Mouse (Mus musculus): Measurements from ENCODE around the gene Crybg3.

The Crybg3 gene

GRCm38 (mm10) chr16:59600311-59601251, at the start of gene Crybg3:
Gene Crybg3 (minus strand): TSS chr16:59600979.
- peak; percentile 8 for DNase-seq (ENCODE audit: low spot score)

- no peak for DNase-seq (ENCODE audit: low spot score)
Measured at GRCm38 (mm10) chr16:59643766-59644165, 43.0 kb upstream of the Crybg3 start.

- DNase-seq (ENCODE audit: low spot score): no peak
Measured at GRCm38 (mm10) chr16:59639985-59640384, 39.2 kb upstream of the Crybg3 start.

- DNase-seq (ENCODE audit: low spot score): peak; percentile 79
Measured at GRCm38 (mm10) chr16:59639102-59639691, 38.4 kb upstream of the Crybg3 start, which contains the start of gene Arl6. Gene Arl6 (minus strand): TSS chr16:59639391.

- no peak for DNase-seq (ENCODE audit: low spot score)
Measured at GRCm38 (mm10) chr16:59634598-59634997, 33.8 kb upstream of the Crybg3 start.

GRCm38 (mm10) chr16:59621554-59621953, 20.8 kb upstream of the Crybg3 start:
- DNase-seq (ENCODE audit: low spot score): no peak

- DNase-seq (ENCODE audit: low spot score): no peak
Measured at GRCm38 (mm10) chr16:59617167-59617566, 16.4 kb upstream of the Crybg3 start.

GRCm38 (mm10) chr16:59615675-59616074, 14.9 kb upstream of the Crybg3 start:
- DNase-seq (ENCODE audit: low spot score): no peak

GRCm38 (mm10) chr16:59610750-59611149, 10.0 kb upstream of the Crybg3 start:
- DNase-seq (ENCODE audit: low spot score): no peak

GRCm38 (mm10) chr16:59604078-59604781, 3.5 kb upstream of the Crybg3 start:
- DNase-seq (ENCODE audit: low spot score): no peak

GRCm38 (mm10) chr16:59599411-59600265, 1.1 kb downstream of the Crybg3 start:
- DNase-seq (ENCODE audit: low spot score): no peak

- DNase-seq (ENCODE audit: low spot score): no peak
Measured at GRCm38 (mm10) chr16:59598997-59599396, 1.8 kb downstream of the Crybg3 start.

GRCm38 (mm10) chr16:59597256-59597655, 3.5 kb downstream of the Crybg3 start:
- no peak for DNase-seq (ENCODE audit: low spot score)

GRCm38 (mm10) chr16:59594714-59595113, 6.1 kb downstream of the Crybg3 start:
- no peak for DNase-seq (ENCODE audit: low spot score)

GRCm38 (mm10) chr16:59590790-59591189, 10.0 kb downstream of the Crybg3 start:
- DNase-seq (ENCODE audit: low spot score): no peak

GRCm38 (mm10) chr16:59588351-59589025, 12.3 kb downstream of the Crybg3 start:
- no peak for DNase-seq (ENCODE audit: low spot score)

- DNase-seq (ENCODE audit: low spot score): no peak
Measured at GRCm38 (mm10) chr16:59587816-59588215, 13.0 kb downstream of the Crybg3 start.

- no peak for DNase-seq (ENCODE audit: low spot score)
Measured at GRCm38 (mm10) chr16:59586911-59587310, 13.9 kb downstream of the Crybg3 start.

- no peak for DNase-seq (ENCODE audit: low spot score)
Measured at GRCm38 (mm10) chr16:59586276-59586675, 14.5 kb downstream of the Crybg3 start.

- DNase-seq (ENCODE audit: low spot score): no peak
Measured at GRCm38 (mm10) chr16:59585706-59586244, 15.0 kb downstream of the Crybg3 start.

GRCm38 (mm10) chr16:59583515-59583914, 17.3 kb downstream of the Crybg3 start:
- DNase-seq (ENCODE audit: low spot score): no peak
